Mouse (Mus musculus): Measurements from ENCODE around the gene Habp4. TPM values are rescaled to one million over a fixed set of nuclear protein-coding genes. Genes with fewer than 3 reads are reported as not detected.

Gene Habp4
- polyA plus RNA-seq, 1 experiment from 2014 or later, result 18.2 TPM

DNA sequence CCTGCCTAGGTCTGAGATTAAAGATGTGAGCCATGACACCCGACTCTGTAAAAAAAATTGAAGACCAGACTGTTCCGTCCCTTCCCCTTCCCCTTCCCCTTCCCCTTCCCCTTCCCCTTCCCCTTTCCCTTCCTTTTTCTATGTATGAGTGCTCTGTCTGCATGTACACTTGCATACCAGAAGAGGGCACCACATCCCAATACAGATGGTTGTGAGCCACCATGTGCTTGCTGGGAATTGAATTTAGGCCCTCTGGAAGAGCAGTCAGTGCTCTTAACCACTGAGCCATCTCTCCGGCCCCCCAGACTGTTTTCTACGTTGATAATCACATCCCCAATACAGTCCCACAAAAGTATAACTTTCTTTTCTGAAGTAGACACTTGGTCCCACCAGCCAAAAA lies 18.7 kb downstream of the Habp4 start:
- Histone ChIP-seq H3K4me1 (no peaks in the 10 kb centered on the region), H3K27me3 (no peaks in the 10 kb centered on the region), H3K4me2 (replicated peaks) (no peak overlapping the region), H3K36me3 (no peaks in the 10 kb centered on the region; the same call in 1 of the 2 replicates), H3K9ac (replicated peaks) (no peak overlapping the region), H3K9me3 (no peaks in the 10 kb centered on the region), H3K27ac (replicated peaks) (no peak overlapping the region), H3K4me3 (no peak overlapping the region)
- no peak for ATAC-seq (replicated peaks)
- 87% methylated on average over 4 of the region's 4 CpGs for WGBS

DNA sequence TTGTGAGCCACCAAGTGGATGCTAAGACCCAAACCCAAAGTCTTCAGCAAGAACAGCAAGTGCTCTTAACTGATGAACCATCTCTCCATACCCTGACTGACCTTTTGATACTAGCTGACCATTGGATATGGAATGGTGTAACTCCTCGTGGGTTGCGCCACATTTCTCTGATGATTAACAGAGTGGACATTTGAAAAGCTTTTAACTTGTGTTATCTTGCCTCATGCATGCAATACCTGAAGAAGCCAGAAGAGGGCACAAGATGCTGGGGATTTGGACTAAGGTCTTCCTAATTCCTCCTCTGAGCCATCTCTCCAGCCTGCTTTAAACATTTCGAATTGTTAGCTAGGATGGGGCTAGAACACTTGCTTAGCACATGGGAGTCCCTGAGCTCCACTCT lies 19.3 kb downstream of the Habp4 start:
- Histone ChIP-seq H3K4me2 (replicated peaks) (no peak overlapping the region), H3K4me3 (no peak overlapping the region), H3K9me3 (no peaks in the 10 kb centered on the region), H3K4me1 (no peaks in the 10 kb centered on the region), H3K9ac (replicated peaks) (no peak overlapping the region), H3K36me3 (no peaks in the 10 kb centered on the region; the same call in 1 of the 2 replicates), H3K27ac (replicated peaks) (no peak overlapping the region), H3K27me3 (no peaks in the 10 kb centered on the region)
- WGBS, result 88% methylated on average over 3 of the region's 3 CpGs
- no peak for ATAC-seq (replicated peaks)

DNA sequence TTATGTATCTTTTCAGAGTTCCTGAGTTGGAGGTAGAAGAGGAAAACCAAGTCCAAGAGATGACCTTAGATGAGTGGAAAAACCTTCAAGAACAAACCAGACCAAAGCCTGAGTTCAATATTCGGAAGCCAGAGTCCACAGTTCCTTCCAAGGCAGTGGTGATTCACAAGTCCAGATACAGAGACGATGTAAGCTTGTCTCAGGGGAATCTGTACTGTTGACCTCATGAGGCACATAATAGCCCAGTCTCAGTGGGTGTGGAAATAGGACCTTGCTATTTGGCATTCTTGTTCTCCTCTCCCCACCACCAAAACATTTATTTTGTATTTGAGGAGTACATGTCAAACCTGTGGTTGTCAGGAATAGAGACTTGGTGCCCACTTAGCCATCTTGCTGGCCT lies 20.5 kb downstream of the Habp4 start:
- H3K9me3 ChIP-seq, result no peaks in the 10 kb centered on the region
- H3K36me3 ChIP-seq, result no peaks in the 10 kb centered on the region; the same call in 1 of the 2 replicates
- no peak overlapping the region for H3K27ac ChIP-seq (replicated peaks)
- no peak overlapping the region for H3K9ac ChIP-seq (replicated peaks)
- H3K4me3 ChIP-seq, result no peak overlapping the region
- no peaks in the 10 kb centered on the region for H3K4me1 ChIP-seq
- 91% methylated on average over 2 of the region's 2 CpGs for WGBS
- H3K4me2 ChIP-seq (replicated peaks), result no peak overlapping the region
- H3K27me3 ChIP-seq, result no peaks in the 10 kb centered on the region
- no peak for ATAC-seq (replicated peaks)

- Histone ChIP-seq H3K4me3 (no peak overlapping the region), H3K4me1 (no peaks in the 10 kb centered on the region), H3K4me2 (replicated peaks) (no peak overlapping the region), H3K27me3 (no peaks in the 10 kb centered on the region), H3K27ac (replicated peaks) (no peak overlapping the region), H3K36me3 (no peaks in the 10 kb centered on the region; the same call in 1 of the 2 replicates), H3K9me3 (no peaks in the 10 kb centered on the region), H3K9ac (replicated peaks) (no peak overlapping the region)
- no peak for ATAC-seq (replicated peaks)
- 76% methylated on average over 4 of the region's 4 CpGs for WGBS
Measured at GRCm38 (mm10) chr13:64183583-64183982, 22.0 kb downstream of the Habp4 start.

GRCm38 (mm10) chr13:64184361-64184760 lies 22.7 kb downstream of the Habp4 start:
- 85% methylated on average over 10 of the region's 10 CpGs for WGBS
- ATAC-seq (replicated peaks), result no peak
- H3K36me3 ChIP-seq, result no peaks in the 10 kb centered on the region; the same call in 1 of the 2 replicates
- H3K27me3 ChIP-seq, result no peaks in the 10 kb centered on the region
- no peak overlapping the region for H3K4me2 ChIP-seq (replicated peaks)
- no peaks in the 10 kb centered on the region for H3K9me3 ChIP-seq
- H3K4me3 ChIP-seq, result no peak overlapping the region
- H3K4me1 ChIP-seq, result no peaks in the 10 kb centered on the region
- H3K27ac ChIP-seq (replicated peaks), result no peak overlapping the region
- H3K9ac ChIP-seq (replicated peaks), result no peak overlapping the region

DNA sequence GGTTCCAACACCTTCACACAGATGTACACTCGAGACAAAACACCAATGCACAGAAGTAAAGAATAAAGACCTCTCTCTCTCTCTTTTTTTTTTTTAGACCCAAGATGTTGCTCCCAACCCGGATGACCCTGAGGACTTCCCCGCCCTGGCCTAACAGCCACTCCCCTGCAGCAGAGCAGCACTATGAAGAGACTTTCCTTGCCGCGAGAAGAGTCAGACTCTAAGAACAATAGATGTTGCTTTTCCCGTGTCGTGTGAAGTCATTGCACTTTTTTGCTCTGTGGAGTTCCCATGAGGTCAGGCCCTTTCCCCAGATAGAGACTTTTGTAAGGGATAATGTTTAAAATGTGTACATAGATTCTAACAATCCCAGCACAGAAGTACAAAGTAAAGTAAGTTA lies 23.6 kb downstream of the Habp4 start:
- Histone ChIP-seq H3K9ac (replicated peaks) (no peak overlapping the region), H3K4me3 (no peak overlapping the region), H3K27ac (replicated peaks) (no peak overlapping the region), H3K9me3 (no peaks in the 10 kb centered on the region), H3K36me3 (no peaks in the 10 kb centered on the region; the same call in 1 of the 2 replicates), H3K4me1 (no peaks in the 10 kb centered on the region), H3K4me2 (replicated peaks) (no peak overlapping the region), H3K27me3 (no peaks in the 10 kb centered on the region)
- no peak for ATAC-seq (replicated peaks)
- WGBS, result 85% methylated on average over 7 of the region's 7 CpGs

GRCm38 (mm10) chr13:64185586-64185985 lies 24.0 kb downstream of the Habp4 start:
- no peaks in the 10 kb centered on the region for H3K4me1 ChIP-seq
- no peaks in the 10 kb centered on the region; the same call in 1 of the 2 replicates for H3K36me3 ChIP-seq
- no peak for ATAC-seq (replicated peaks)
- no peak overlapping the region for H3K4me3 ChIP-seq
- no peak overlapping the region for H3K9ac ChIP-seq (replicated peaks)
- no peaks in the 10 kb centered on the region for H3K27me3 ChIP-seq
- no peak overlapping the region for H3K4me2 ChIP-seq (replicated peaks)
- WGBS, result 92% methylated on average over 9 of the region's 9 CpGs
- H3K27ac ChIP-seq (replicated peaks), result no peak overlapping the region
- no peaks in the 10 kb centered on the region for H3K9me3 ChIP-seq

GRCm38 (mm10) chr13:64186516-64186915 lies 24.9 kb downstream of the Habp4 start:
- WGBS, result 94% methylated on average over 4 of the region's 4 CpGs
- no peak for ATAC-seq (replicated peaks)
- Histone ChIP-seq H3K4me2 (replicated peaks) (no peak overlapping the region), H3K9ac (replicated peaks) (no peak overlapping the region), H3K36me3 (no peaks in the 10 kb centered on the region; the same call in 1 of the 2 replicates), H3K4me1 (no peaks in the 10 kb centered on the region), H3K27me3 (no peaks in the 10 kb centered on the region), H3K4me3 (no peak overlapping the region), H3K9me3 (no peaks in the 10 kb centered on the region), H3K27ac (replicated peaks) (no peak overlapping the region)

DNA sequence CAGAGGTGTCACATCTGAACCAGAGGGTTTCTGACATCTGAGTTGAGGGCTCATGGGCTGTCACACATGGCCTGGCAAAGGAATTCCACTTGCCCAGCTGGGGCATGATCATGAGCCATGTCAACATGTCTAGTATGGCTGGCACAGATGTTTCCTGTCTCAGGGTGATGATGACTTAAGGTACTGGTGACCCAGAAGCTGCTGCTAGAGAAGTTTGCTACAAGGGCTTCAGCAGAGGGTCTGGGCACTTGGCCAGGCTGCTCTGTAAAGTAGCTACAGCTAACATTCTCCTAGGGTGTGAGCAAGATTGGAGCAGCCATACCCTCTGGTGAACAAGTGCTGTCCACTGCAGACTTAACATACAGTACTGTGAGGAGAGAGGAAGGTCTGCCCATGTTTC lies 25.4 kb downstream of the Habp4 start:
- Histone ChIP-seq H3K27me3 (no peaks in the 10 kb centered on the region), H3K27ac (replicated peaks) (no peak overlapping the region), H3K36me3 (no peaks in the 10 kb centered on the region; the same call in 1 of the 2 replicates), H3K4me3 (no peak overlapping the region), H3K9ac (replicated peaks) (no peak overlapping the region), H3K9me3 (no peaks in the 10 kb centered on the region), H3K4me2 (replicated peaks) (no peak overlapping the region), H3K4me1 (no peaks in the 10 kb centered on the region)
- ATAC-seq (replicated peaks), result no peak

- no peak overlapping the region for H3K9ac ChIP-seq (replicated peaks)
- H3K4me3 ChIP-seq, result no peak overlapping the region
- no peak overlapping the region for H3K27ac ChIP-seq (replicated peaks)
- no peaks in the 10 kb centered on the region for H3K27me3 ChIP-seq
- WGBS, result 90% methylated on average over 6 of the region's 6 CpGs
- ATAC-seq (replicated peaks), result no peak
- H3K9me3 ChIP-seq, result no peaks in the 10 kb centered on the region
- H3K36me3 ChIP-seq, result no peaks in the 10 kb centered on the region
- H3K4me2 ChIP-seq (replicated peaks), result no peak overlapping the region
- no peaks in the 10 kb centered on the region for H3K4me1 ChIP-seq
Measured at GRCm38 (mm10) chr13:64197899-64198298, 36.3 kb downstream of the Habp4 start.

- ATAC-seq (replicated peaks), result no peak
- Histone ChIP-seq H3K36me3 (no peaks in the 10 kb centered on the region), H3K4me2 (replicated peaks) (no peak overlapping the region), H3K27ac (replicated peaks) (no peak overlapping the region), H3K27me3 (no peaks in the 10 kb centered on the region), H3K9ac (replicated peaks) (no peak overlapping the region), H3K9me3 (no peaks in the 10 kb centered on the region), H3K4me3 (no peak overlapping the region), H3K4me1 (no peaks in the 10 kb centered on the region)
- 95% methylated on average over 4 of the region's 4 CpGs for WGBS
Measured at GRCm38 (mm10) chr13:64198310-64198709, 36.7 kb downstream of the Habp4 start.

- no peaks in the 10 kb centered on the region for H3K36me3 ChIP-seq
- no peaks in the 10 kb centered on the region for H3K4me1 ChIP-seq
- H3K4me3 ChIP-seq, result no peak overlapping the region
- H3K27me3 ChIP-seq, result no peaks in the 10 kb centered on the region
- H3K9ac ChIP-seq (replicated peaks), result no peak overlapping the region
- no peak overlapping the region for H3K4me2 ChIP-seq (replicated peaks)
- H3K27ac ChIP-seq (replicated peaks), result no peak overlapping the region
- WGBS, result 90% methylated on average over 4 of the region's 4 CpGs
- ATAC-seq (replicated peaks), result no peak
- H3K9me3 ChIP-seq, result no peaks in the 10 kb centered on the region
Measured at GRCm38 (mm10) chr13:64200911-64201310, 39.3 kb downstream of the Habp4 start.

- no peaks in the 10 kb centered on the region for H3K9me3 ChIP-seq
- no peak overlapping the region for H3K27ac ChIP-seq (replicated peaks)
- no peak for ATAC-seq (replicated peaks)
- H3K4me1 ChIP-seq, result no peaks in the 10 kb centered on the region
- no peaks in the 10 kb centered on the region for H3K36me3 ChIP-seq
- no peak overlapping the region for H3K4me2 ChIP-seq (replicated peaks)
- WGBS, result 80% methylated on average over 2 of the region's 2 CpGs
- H3K9ac ChIP-seq (replicated peaks), result no peak overlapping the region
- H3K4me3 ChIP-seq, result no peak overlapping the region
- H3K27me3 ChIP-seq, result no peaks in the 10 kb centered on the region
Measured at GRCm38 (mm10) chr13:64204726-64205125, 43.1 kb downstream of the Habp4 start.

Data from forebrain, embryonic 15.5 days (tissue).